Mouse (Mus musculus) hindbrain, embryonic 15.5 days (tissue): ENCODE measurements around the gene Thpo. TPM values are rescaled to one million over a fixed set of nuclear protein-coding genes. Genes with fewer than 3 reads are reported as not detected.

ENCODE experiments used
- ATAC-seq: fragments of 200-750 bp; cut with Nextera tagmentation; 2 replicates; pipeline ENCODE4 v1.8.0; 2017; ENCODE audit warnings: low read depth, moderate number of reproducible peaks, moderate TSS enrichment; ENCODE audit not compliant: low FRiP score
- H3K27ac ChIP-seq: fragments of 300-500 bp; sonication (generic); replicated peaks from 2 replicates; pipeline ENCODE4 v1.5.1; 2015; ENCODE audit warnings: mild to moderate bottlenecking, inconsistent platforms
- H3K27me3 ChIP-seq: fragments of 300-500 bp; sonication (generic); 2 replicates; pipeline ENCODE4 v1.6.1; 2015; ENCODE audit warnings: control low read depth, inconsistent platforms
- H3K36me3 ChIP-seq: fragments of 300-500 bp; sonication (generic); 2 replicates; pipeline ENCODE4 v1.6.1; 2015; ENCODE audit warnings: control low read depth, inconsistent platforms
- H3K4me1 ChIP-seq: fragments of 300-500 bp; sonication (generic); replicated peaks from 2 replicates; pipeline ENCODE4 v1.6.1; 2015; ENCODE audit warnings: control low read depth, inconsistent platforms
- H3K4me2 ChIP-seq: fragments of 300-500 bp; sonication (generic); 2 replicates; pipeline ENCODE4 v1.6.1; 2015; ENCODE audit warnings: moderate library complexity, mild to moderate bottlenecking, inconsistent platforms
- H3K4me3 ChIP-seq: fragments of 300-500 bp; sonication (generic); 2 replicates; pipeline ENCODE4 v1.5.1; 2015; ENCODE audit warnings: mild to moderate bottlenecking, inconsistent platforms
- H3K9ac ChIP-seq: fragments of 300-500 bp; sonication (generic); 2 replicates; pipeline ENCODE4 v1.6.1; 2015; ENCODE audit warnings: inconsistent platforms
- H3K9me3 ChIP-seq: fragments of 300-500 bp; sonication (generic); 2 replicates; pipeline ENCODE4 v1.6.1; 2016; ENCODE audit warnings: control low read depth, inconsistent platforms
- WGBS: fragments of 180-500 bp; shearing (Covaris S2); methylation state at CpG from one replicate; pipeline ENCODE4 v1.1.7; 2015; 5-methylcytosine and 5-hydroxymethylcytosine counted together
- polyA plus RNA-seq: library from polyadenylated mRNA; unstranded; fragments of >200 nt; fragmentation: Nextera tagmentation; extraction: Ambion mirVana; gene quantifications from 2 replicates; pipeline ENCODE4 v1.2.1, GENCODE M21; 2015

The Thpo gene
- polyA plus RNA-seq, 1 experiment from 2014 or later = 1.4 TPM

DNA sequence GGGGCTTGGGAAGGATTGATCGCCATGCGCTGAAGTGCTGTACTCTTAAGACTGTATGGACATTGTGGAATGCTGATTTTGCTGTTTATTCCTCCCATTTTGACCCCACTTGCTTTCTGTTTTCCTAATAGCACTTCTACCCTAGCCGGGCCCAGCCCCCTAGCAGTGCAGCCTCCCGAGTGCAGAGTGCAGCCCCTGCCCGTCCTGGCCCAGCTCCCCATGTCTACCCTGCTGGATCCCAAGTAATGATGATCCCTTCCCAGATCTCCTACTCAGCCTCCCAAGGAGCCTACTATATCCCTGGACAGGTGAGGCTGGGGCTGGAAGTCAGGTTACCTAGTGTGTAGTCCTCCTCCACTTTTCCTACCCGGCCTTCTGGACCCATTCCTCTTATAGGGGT is 59.1 kb downstream of the Thpo start:
- ATAC-seq = no peak
- H3K4me1 ChIP-seq = peaks cover 32% of the 10 kb centered on the region
- H3K27me3 ChIP-seq = no peaks in the 10 kb centered on the region
- WGBS = 93% methylated on average over 6 of the region's 6 CpGs
- H3K4me2 ChIP-seq = no peak overlapping the region
- no peak overlapping the region for H3K4me3 ChIP-seq
- no peaks in the 10 kb centered on the region for H3K9me3 ChIP-seq
- no peak overlapping the region for H3K27ac ChIP-seq
- H3K9ac ChIP-seq = no peak overlapping the region
- H3K36me3 ChIP-seq = peaks cover 52% of the 10 kb centered on the region

Other genes with a start within 250 kb of the Thpo start
- gene Eif2b5, start 235.7 kb downstream of the Thpo start, polyA plus RNA-seq = 101 TPM in 2 replicates
- 37.5 and 44.3 TPM in 2 replicates for gene Dvl3, start 217.5 kb downstream of the Thpo start, polyA plus RNA-seq
- gene Ap2m1, start 199.0 kb downstream of the Thpo start, polyA plus RNA-seq = 1,171 and 1,212 TPM in 2 replicates
- gene Abcf3, start 185.9 kb downstream of the Thpo start, polyA plus RNA-seq = 80.6 and 81.7 TPM in 2 replicates
- gene Vwa5b2, start 145.0 kb downstream of the Thpo start, polyA plus RNA-seq = 28.7 and 33.4 TPM in 2 replicates
- 10.7 and 11.0 TPM in 2 replicates for gene Eef1akmt4, start 122.9 kb downstream of the Thpo start, polyA plus RNA-seq
- not detected in 2 replicates for gene Gm49333, start 122.9 kb downstream of the Thpo start, polyA plus RNA-seq
- gene Alg3, start 122.8 kb downstream of the Thpo start, polyA plus RNA-seq = 36.5 and 46.2 TPM in 2 replicates
- 42.6 and 43.0 TPM in 2 replicates for gene Camk2n2, start 113.2 kb downstream of the Thpo start, polyA plus RNA-seq
- 15.1 and 18.1 TPM in 2 replicates for gene Ece2, start 104.7 kb downstream of the Thpo start, polyA plus RNA-seq
- gene Psmd2, start 82.9 kb downstream of the Thpo start, polyA plus RNA-seq = 342 and 357 TPM in 2 replicates
- 145 and 148 TPM in 2 replicates for gene Eif4g1, start 66.2 kb downstream of the Thpo start, polyA plus RNA-seq
- gene Fam131a, start 41.3 kb downstream of the Thpo start, polyA plus RNA-seq = 45.5 and 47.5 TPM in 2 replicates
- gene Polr2h, start 16.8 kb downstream of the Thpo start, polyA plus RNA-seq = 89.0 and 89.8 TPM in 2 replicates
- gene Clcn2, start 16.8 kb downstream of the Thpo start, polyA plus RNA-seq = 33.7 and 36.0 TPM in 2 replicates
- gene Chrd, start 1.4 kb downstream of the Thpo start, polyA plus RNA-seq = 6.3 and 6.5 TPM in 2 replicates